Mouse (Mus musculus) embryonic facial prominence, embryonic 11.5 days (tissue): ENCODE results near the gene Ciart. TPM values are rescaled to one million over a fixed set of nuclear protein-coding genes. Genes with fewer than 3 reads are reported as not detected.
A peak's percentile ranks its signal among the peaks of the same experiment; 100 is the strongest.

Experiments used
- ATAC-seq: fragments of 200-750 bp; cut with Nextera tagmentation; replicated peaks from 2 replicates; pipeline ENCODE4 v1.8.0; 2017; ENCODE audit warnings: low read depth; ENCODE audit not compliant: insufficient number of reproducible peaks, low FRiP score, low TSS enrichment
- DNase-seq: peaks from one replicate; pipeline ENCODE4 v3.0.0-alpha.2; 2015; ENCODE audit warnings: low spot score
- H3K27ac ChIP-seq: fragments of 300-500 bp; sonication (generic); replicated peaks from 2 replicates; pipeline ENCODE4 v1.5.1; 2014; ENCODE audit warnings: mild to moderate bottlenecking, low read depth, low read length, control low read depth
- H3K27me3 ChIP-seq: fragments of 300-500 bp; sonication (generic); 2 replicates; pipeline ENCODE4 v1.6.1; 2014; ENCODE audit warnings: mild to moderate bottlenecking, low read length, moderate library complexity, mixed read lengths; ENCODE audit not compliant: control insufficient read depth, insufficient read depth
- H3K36me3 ChIP-seq: fragments of 300-500 bp; sonication (generic); replicated peaks from 2 replicates; pipeline ENCODE4 v1.6.1; 2014; ENCODE audit warnings: low read depth, mild to moderate bottlenecking, low read length, moderate library complexity, mixed read lengths; ENCODE audit not compliant: control insufficient read depth, insufficient read depth
- H3K4me1 ChIP-seq: fragments of 300-500 bp; sonication (generic); 2 replicates; pipeline ENCODE4 v1.6.1; 2014; ENCODE audit warnings: low read length, mixed read lengths; ENCODE audit not compliant: control insufficient read depth, insufficient read depth
- H3K4me2 ChIP-seq: fragments of 300-500 bp; sonication (generic); 2 replicates; pipeline ENCODE4 v1.6.1; 2014; ENCODE audit warnings: low read depth, mild to moderate bottlenecking, control low read depth, low read length, moderate library complexity
- H3K4me3 ChIP-seq: fragments of 300-500 bp; sonication (generic); 2 replicates; pipeline ENCODE4 v1.5.1; 2014; ENCODE audit warnings: low read depth, low read length, control low read depth
- H3K9ac ChIP-seq: fragments of 300-500 bp; sonication (generic); replicated peaks from 2 replicates; pipeline ENCODE4 v1.6.1; 2014; ENCODE audit warnings: mild to moderate bottlenecking, control low read depth, low read length
- H3K9me3 ChIP-seq: fragments of 300-500 bp; sonication (generic); replicated peaks from 2 replicates; pipeline ENCODE4 v1.6.1; 2016; ENCODE audit warnings: mild to moderate bottlenecking, low read length, inconsistent platforms, mixed read lengths; ENCODE audit not compliant: control insufficient read depth
- WGBS: fragments of 180-500 bp; shearing (Covaris S2); extraction: QIAGEN DNeasy Blood & Tissue Kit; methylation state at CpG from one replicate; pipeline ENCODE4 v1.1.7; 2014; 5-methylcytosine and 5-hydroxymethylcytosine counted together
- polyA plus RNA-seq: library from polyadenylated mRNA; unstranded; fragments of >200 nt; fragmentation: Nextera tagmentation; extraction: Ambion mirVana; gene quantifications from 2 replicates; pipeline ENCODE4 v1.2.1, GENCODE M21; 2014

Ciart gene
- polyA plus RNA-seq, 1 experiment from 2014 or later = 6.3 TPM

DNA sequence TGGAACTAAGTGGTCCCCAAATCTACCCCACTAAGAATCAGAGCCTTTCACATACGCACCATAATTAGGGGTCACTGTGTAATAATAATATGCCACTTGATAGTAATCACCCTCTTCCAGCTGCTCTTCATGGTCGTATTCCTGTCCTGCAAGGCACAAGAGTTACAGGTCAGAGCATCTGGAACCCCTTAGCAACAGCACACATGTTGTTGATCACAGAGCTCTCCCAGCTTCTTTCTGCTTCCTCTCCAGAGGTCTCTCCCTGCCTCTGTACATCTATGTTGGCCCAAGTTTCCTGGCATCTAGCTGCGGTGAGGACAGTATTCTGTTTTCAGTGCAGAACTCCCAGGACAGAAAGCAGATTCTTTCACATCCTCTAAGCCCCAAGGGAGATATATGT, 7.6 kb upstream of the Ciart start:
- Histone ChIP-seq H3K4me2 (no peak overlapping the region), H3K4me3 (no peak overlapping the region), H3K4me1 (peaks cover 2% of the 10 kb centered on the region), H3K9ac (no peak overlapping the region), H3K27ac (0 out of 2 replicates have a peak overlapping the region, but pooled peaks have one; percentile 20), H3K36me3 (no peaks in the 10 kb centered on the region), H3K27me3 (no peaks in the 10 kb centered on the region), H3K9me3 (no peaks in the 10 kb centered on the region)
- no peak for ATAC-seq
- DNase-seq = peak; percentile 83
- 44% methylated on average over 3 of the region's 3 CpGs for WGBS

DNA sequence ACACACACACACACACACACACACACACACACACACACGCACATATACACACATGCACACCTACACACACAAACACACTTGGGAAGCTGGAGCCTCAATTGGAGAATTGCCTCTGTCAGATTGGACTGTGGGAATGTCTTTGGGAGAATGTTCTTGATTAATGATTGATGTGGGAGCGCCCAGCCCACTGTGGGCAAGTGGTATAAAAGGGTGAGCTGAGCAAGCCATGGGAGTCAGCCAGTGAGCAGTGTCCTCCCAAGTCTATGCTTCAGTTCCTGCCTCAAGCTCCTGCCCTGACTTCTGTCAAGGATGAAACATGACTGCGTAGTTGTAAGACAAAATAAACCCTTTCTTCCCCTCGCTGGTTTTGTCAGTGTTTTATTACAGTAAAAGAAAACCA, 5.5 kb upstream of the Ciart start:
- Histone ChIP-seq H3K9ac (no peak overlapping the region), H3K4me2 (no peak overlapping the region), H3K36me3 (no peaks in the 10 kb centered on the region), H3K27me3 (no peaks in the 10 kb centered on the region), H3K27ac (no peak overlapping the region), H3K4me1 (peaks cover 2% of the 10 kb centered on the region), H3K9me3 (no peaks in the 10 kb centered on the region), H3K4me3 (no peak overlapping the region)
- ATAC-seq (no peak), DNase-seq (no peak)
- 70% methylated on average over 4 of the region's 4 CpGs for WGBS

GRCm38 (mm10) chr3:95884400-95884799, 2.3 kb upstream of the Ciart start:
- ATAC-seq = no peak
- DNase-seq = no peak
- peaks cover 2% of the 10 kb centered on the region; the same call in 1 of the 2 replicates for H3K4me1 ChIP-seq
- WGBS = 75% methylated on average over 5 of the region's 5 CpGs
- no peak overlapping the region for H3K27ac ChIP-seq
- H3K4me3 ChIP-seq = no peak overlapping the region
- H3K9ac ChIP-seq = no peak overlapping the region
- no peak overlapping the region for H3K4me2 ChIP-seq
- no peaks in the 10 kb centered on the region for H3K9me3 ChIP-seq
- H3K27me3 ChIP-seq = no peaks in the 10 kb centered on the region
- H3K36me3 ChIP-seq = no peaks in the 10 kb centered on the region

DNA sequence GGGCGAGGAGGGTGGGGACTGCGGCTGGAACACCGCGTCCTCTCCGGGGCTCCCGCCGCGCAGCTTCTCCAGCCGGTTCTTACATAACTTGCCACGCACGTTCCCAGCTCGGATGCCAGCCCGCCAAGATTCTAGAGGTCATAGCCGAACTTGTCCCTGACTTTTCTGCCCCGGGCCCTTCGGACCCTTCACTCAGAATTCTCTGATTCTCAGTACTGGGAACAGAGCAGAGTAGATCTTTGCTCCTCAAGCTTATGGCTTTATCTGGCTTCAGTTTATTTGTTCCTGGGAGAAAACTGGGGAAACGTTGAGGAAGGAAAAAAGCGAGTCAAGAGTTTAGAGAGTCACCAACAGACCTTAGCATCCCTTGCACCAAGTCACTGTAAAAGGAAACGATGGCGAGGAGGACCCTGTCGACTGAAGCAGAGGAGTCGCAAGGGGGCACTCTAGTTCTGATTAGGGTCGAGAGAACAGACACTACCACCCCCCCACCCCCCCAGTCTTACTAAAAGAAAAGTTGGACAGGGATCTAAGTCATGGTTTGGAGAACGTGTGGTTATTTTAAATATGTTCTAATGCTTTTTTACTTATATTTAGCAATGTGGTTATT, 870 bp upstream of the Ciart start:
- no peaks in the 10 kb centered on the region for H3K36me3 ChIP-seq
- H3K27ac ChIP-seq = no peak overlapping the region
- H3K9me3 ChIP-seq = no peaks in the 10 kb centered on the region
- H3K4me2 ChIP-seq = peak overlapping the region; percentile 88
- H3K9ac ChIP-seq = 0 out of 2 replicates have a peak overlapping the region, but pooled peaks have one; percentile 29
- WGBS = 1% methylated on average over 24 of the region's 24 CpGs
- H3K4me3 ChIP-seq = peak overlapping the region; percentile 49
- peaks cover 2% of the 10 kb centered on the region; the same call in 1 of the 2 replicates for H3K4me1 ChIP-seq
- no peaks in the 10 kb centered on the region for H3K27me3 ChIP-seq
- no peak for ATAC-seq
- peak; percentile 81 for DNase-seq

DNA sequence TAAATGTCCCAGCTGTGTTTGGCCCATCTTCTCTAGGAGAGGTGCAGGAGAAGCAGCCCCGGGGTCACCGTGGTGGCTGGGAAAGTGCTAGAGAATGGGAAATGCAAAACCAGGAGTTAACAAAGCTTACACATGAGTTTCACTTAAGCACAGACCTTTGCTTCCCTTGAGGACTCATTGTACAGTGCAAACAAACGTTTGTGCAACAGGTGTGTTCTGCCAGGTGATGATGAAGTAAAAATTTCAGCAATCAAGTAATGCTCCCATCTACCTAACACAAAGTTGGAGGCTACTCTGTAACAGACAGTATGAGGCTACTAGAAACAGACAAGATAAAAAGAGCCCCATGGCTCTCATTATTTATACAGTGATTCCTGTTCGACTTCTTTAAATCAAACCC, 3.0 kb downstream of the Ciart start:
- 90% methylated on average over 4 of the region's 4 CpGs for WGBS
- DNase-seq = no peak
- Histone ChIP-seq H3K36me3 (no peaks in the 10 kb centered on the region), H3K4me2 (no peak overlapping the region), H3K9me3 (no peaks in the 10 kb centered on the region), H3K9ac (no peak overlapping the region), H3K4me1 (peaks cover 2% of the 10 kb centered on the region; the same call in 1 of the 2 replicates), H3K27ac (no peak overlapping the region), H3K4me3 (no peak overlapping the region), H3K27me3 (no peaks in the 10 kb centered on the region)
- no peak for ATAC-seq

- no peaks in the 10 kb centered on the region for H3K9me3 ChIP-seq
- no peak overlapping the region for H3K9ac ChIP-seq
- no peak overlapping the region for H3K27ac ChIP-seq
- DNase-seq = no peak
- peak overlapping the region; percentile 46 for H3K4me2 ChIP-seq
- no peak for ATAC-seq
- H3K4me3 ChIP-seq = peak overlapping the region; percentile 68
- WGBS = 77% methylated on average over 7 of the region's 7 CpGs
- no peaks in the 10 kb centered on the region for H3K27me3 ChIP-seq
- H3K4me1 ChIP-seq = no peaks in the 10 kb centered on the region
- no peaks in the 10 kb centered on the region for H3K36me3 ChIP-seq
These were observed 10.0 kb downstream of the Ciart start for GRCm38 (mm10) chr3:95872048-95872447.

DNA sequence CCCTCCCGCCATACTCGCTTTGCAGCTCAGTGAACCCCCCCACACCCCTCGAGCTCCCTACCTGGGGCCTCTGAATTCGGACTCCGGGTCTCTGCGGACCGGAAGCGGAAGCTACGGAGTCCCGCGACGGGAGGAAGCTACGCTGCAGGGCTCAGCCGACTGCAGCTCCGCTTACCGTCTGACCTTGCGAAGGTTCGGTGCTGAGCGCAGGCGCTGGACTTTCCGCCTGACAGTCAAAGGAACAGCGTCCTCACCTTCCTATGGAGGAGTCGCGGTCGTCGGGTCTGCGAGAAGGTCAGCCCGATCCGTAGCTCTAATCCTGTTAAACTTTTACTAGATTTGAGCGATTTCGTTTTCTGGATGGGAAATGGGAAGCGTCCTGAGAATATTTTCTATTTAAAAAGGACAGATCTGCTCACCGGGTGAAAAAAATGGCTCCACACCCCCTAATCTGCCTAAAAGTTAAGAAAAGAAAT, 10.6 kb downstream of the Ciart start, which contains the start of gene Mrps21:
Gene Mrps21, minus strand, starts transcription at position 128 of the 476 bp plus-strand sequence.
- Histone ChIP-seq H3K9me3 (no peaks in the 10 kb centered on the region), H3K4me2 (peak within 1 kb of the TSS; percentile 46), H3K4me1 (no peaks in the 10 kb centered on the region), H3K27ac (peak within 1 kb of the TSS; percentile 66), H3K4me3 (peak within 1 kb of the TSS; percentile 68), H3K36me3 (no peaks in the 10 kb centered on the region), H3K27me3 (no peaks in the 10 kb centered on the region), H3K9ac (peak within 1 kb of the TSS; percentile 78)
- under 1% methylated on average over 33 of the region's 33 CpGs for WGBS
- peak; percentile 95 for DNase-seq
- ATAC-seq = peak; percentile 94

DNA sequence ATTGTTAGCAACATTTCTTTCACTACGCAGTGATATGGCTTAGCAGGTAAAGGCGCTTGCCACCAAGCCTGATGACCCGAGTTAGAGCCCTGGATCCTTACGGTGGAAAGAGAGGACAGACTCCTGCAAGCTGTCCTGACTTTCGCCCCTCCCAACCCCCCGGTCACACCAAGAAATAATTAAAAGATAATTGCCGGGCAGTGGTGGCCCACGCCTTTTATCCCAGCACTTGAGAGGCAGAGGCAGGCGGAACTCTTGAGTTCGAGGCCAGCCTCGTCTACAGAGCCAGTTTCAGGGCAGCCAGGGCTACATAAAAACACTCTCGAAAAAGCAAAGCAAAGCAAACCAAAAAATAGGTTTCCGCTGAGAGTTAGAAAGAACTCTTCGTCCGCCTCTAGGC, 11.1 kb downstream of the Ciart start:
- no peaks in the 10 kb centered on the region for H3K27me3 ChIP-seq
- H3K4me3 ChIP-seq = peak overlapping the region; percentile 68
- ATAC-seq (0 out of 2 replicates have a peak, but pooled peaks have one; percentile 4), DNase-seq (no peak)
- H3K4me2 ChIP-seq = peak overlapping the region; percentile 46
- H3K36me3 ChIP-seq = no peaks in the 10 kb centered on the region
- peak overlapping the region; percentile 66; the same call in 1 of the 2 replicates for H3K27ac ChIP-seq
- H3K4me1 ChIP-seq = no peaks in the 10 kb centered on the region
- 9% methylated on average over 15 of the region's 15 CpGs for WGBS
- H3K9me3 ChIP-seq = no peaks in the 10 kb centered on the region
- H3K9ac ChIP-seq = peak overlapping the region; percentile 78
